Mouse (Mus musculus): ENCODE data around the gene Gm17660. TPM values are rescaled to one million over a fixed set of nuclear protein-coding genes. Genes with fewer than 3 reads are reported as not detected.

The Gm17660 gene
- total RNA-seq, 1 experiment from 2014 or later: not detected

GRCm38 (mm10) chr5:104089751-104090150, 12.3 kb upstream of the Gm17660 start:
- no peak for ATAC-seq (replicated peaks; ENCODE audit: low read depth, poor library complexity, severe bottlenecking)

GRCm38 (mm10) chr5:104085366-104085765, 8.0 kb upstream of the Gm17660 start:
- ATAC-seq (replicated peaks; ENCODE audit: low read depth, poor library complexity, severe bottlenecking): no peak

GRCm38 (mm10) chr5:104080736-104081135, 3.3 kb upstream of the Gm17660 start:
- no peak for ATAC-seq (replicated peaks; ENCODE audit: low read depth, poor library complexity, severe bottlenecking)

GRCm38 (mm10) chr5:104076361-104076760, 1.0 kb downstream of the Gm17660 start:
- no peak for ATAC-seq (replicated peaks; ENCODE audit: low read depth, poor library complexity, severe bottlenecking)

GRCm38 (mm10) chr5:104074388-104074787, 3.0 kb downstream of the Gm17660 start:
- ATAC-seq (replicated peaks; ENCODE audit: low read depth, poor library complexity, severe bottlenecking): peak; percentile 91

- ATAC-seq (replicated peaks; ENCODE audit: low read depth, poor library complexity, severe bottlenecking): no peak
Observed at GRCm38 (mm10) chr5:104073602-104074001, 3.8 kb downstream of the Gm17660 start.

- ATAC-seq (replicated peaks; ENCODE audit: low read depth, poor library complexity, severe bottlenecking): no peak
Observed at GRCm38 (mm10) chr5:104072272-104072886, 5.0 kb downstream of the Gm17660 start.

- ATAC-seq (replicated peaks; ENCODE audit: low read depth, poor library complexity, severe bottlenecking): no peak
Observed at GRCm38 (mm10) chr5:104071048-104071447, 6.4 kb downstream of the Gm17660 start.

- ATAC-seq (replicated peaks; ENCODE audit: low read depth, poor library complexity, severe bottlenecking): peak; percentile 81
Observed at GRCm38 (mm10) chr5:104068751-104069150, 8.7 kb downstream of the Gm17660 start.

- peak; percentile 71; the same call in 1 of the 2 replicates for ATAC-seq (replicated peaks; ENCODE audit: low read depth, poor library complexity, severe bottlenecking)
Observed at GRCm38 (mm10) chr5:104062773-104063551, 14.4 kb downstream of the Gm17660 start.

- 0 out of 2 replicates have a peak, but pooled peaks have one; percentile 5 for ATAC-seq (replicated peaks; ENCODE audit: low read depth, poor library complexity, severe bottlenecking)
Observed at GRCm38 (mm10) chr5:104061936-104062772, 15.3 kb downstream of the Gm17660 start.

- no peak for ATAC-seq (replicated peaks; ENCODE audit: low read depth, poor library complexity, severe bottlenecking)
Observed at GRCm38 (mm10) chr5:104060429-104060828, 17.0 kb downstream of the Gm17660 start.

- no peak for ATAC-seq (replicated peaks; ENCODE audit: low read depth, poor library complexity, severe bottlenecking)
Observed at GRCm38 (mm10) chr5:104059628-104060027, 17.8 kb downstream of the Gm17660 start.

- peak; percentile 67 for ATAC-seq (replicated peaks; ENCODE audit: low read depth, poor library complexity, severe bottlenecking)
Observed at GRCm38 (mm10) chr5:104058021-104058420, 19.4 kb downstream of the Gm17660 start.

GRCm38 (mm10) chr5:104056295-104056694, 21.1 kb downstream of the Gm17660 start:
- ATAC-seq (replicated peaks; ENCODE audit: low read depth, poor library complexity, severe bottlenecking): no peak

GRCm38 (mm10) chr5:104055816-104056215, 21.6 kb downstream of the Gm17660 start:
- ATAC-seq (replicated peaks; ENCODE audit: low read depth, poor library complexity, severe bottlenecking): no peak

GRCm38 (mm10) chr5:104054938-104055337, 22.5 kb downstream of the Gm17660 start:
- peak; percentile 40; the same call in 1 of the 2 replicates for ATAC-seq (replicated peaks; ENCODE audit: low read depth, poor library complexity, severe bottlenecking)

- ATAC-seq (replicated peaks; ENCODE audit: low read depth, poor library complexity, severe bottlenecking): peak; percentile 70
Observed at GRCm38 (mm10) chr5:104052956-104053355, 24.5 kb downstream of the Gm17660 start.

- ATAC-seq (replicated peaks; ENCODE audit: low read depth, poor library complexity, severe bottlenecking): no peak
Observed at GRCm38 (mm10) chr5:104048139-104048538, 29.3 kb downstream of the Gm17660 start.
